Mouse (Mus musculus) erythroblast, adult 5-6 weeks (primary cell): ENCODE results near the gene Dlx1. TPM values are rescaled to one million over a fixed set of nuclear protein-coding genes. Genes with fewer than 3 reads are reported as not detected.

Experiments
- ATAC-seq: replicated peaks from 2 replicates; pipeline ENCODE4 v1.8.0; 2016; ENCODE audit warnings: moderate number of reproducible peaks, mild to moderate bottlenecking, moderate TSS enrichment, inconsistent platforms; ENCODE audit not compliant: poor library complexity, low FRiP score, severe bottlenecking
- total RNA-seq, 2 experiments: library from RNA; stranded (forward) in 1 of 2; stranded (reverse) in 1 of 2; fragments of 150-400 nt in 1 of 2; fragments of 200-764, 138-1000 nt in 1 of 2; gene quantifications; 2 replicates each; pipeline versions ENCODE4 v1.2.3 to v1.2.4; 2015 to 2017; ENCODE audit warnings: low replicate concordance in 2 of 2

The Dlx1 gene
- total RNA-seq, 2 experiments from 2014 or later: not detected

GRCm38 (mm10) chr2:71526595-71527322 lies 1.2 kb upstream of the Dlx1 start:
- ATAC-seq: no peak

- no peak for ATAC-seq
These were observed 445 bp upstream of the Dlx1 start for GRCm38 (mm10) chr2:71527323-71528013.

- no peak for ATAC-seq
These were observed 999 bp downstream of the Dlx1 start for GRCm38 (mm10) chr2:71528714-71529510.

- no peak for ATAC-seq
These were observed 1.8 kb downstream of the Dlx1 start for GRCm38 (mm10) chr2:71529511-71530351.

- ATAC-seq: no peak
These were observed 2.6 kb downstream of the Dlx1 start for GRCm38 (mm10) chr2:71530391-71531123.

- no peak for ATAC-seq
These were observed 3.2 kb downstream of the Dlx1 start for GRCm38 (mm10) chr2:71531124-71531590.

- no peak for ATAC-seq
These were observed 4.4 kb downstream of the Dlx1 start for GRCm38 (mm10) chr2:71531990-71532970.

GRCm38 (mm10) chr2:71533094-71533493 lies 5.2 kb downstream of the Dlx1 start:
- ATAC-seq: no peak

GRCm38 (mm10) chr2:71534242-71535052 lies 6.5 kb downstream of the Dlx1 start:
- no peak for ATAC-seq

- ATAC-seq: no peak
These were observed 12.9 kb downstream of the Dlx1 start for GRCm38 (mm10) chr2:71540611-71541417.

- ATAC-seq: no peak
These were observed 13.7 kb downstream of the Dlx1 start for GRCm38 (mm10) chr2:71541418-71542226.

GRCm38 (mm10) chr2:71542227-71542815 lies 14.4 kb downstream of the Dlx1 start:
- ATAC-seq: no peak

- ATAC-seq: no peak
These were observed 14.9 kb downstream of the Dlx1 start for GRCm38 (mm10) chr2:71542816-71543301.

GRCm38 (mm10) chr2:71543531-71543930 lies 15.6 kb downstream of the Dlx1 start:
- no peak for ATAC-seq

- no peak for ATAC-seq
These were observed 16.0 kb downstream of the Dlx1 start for GRCm38 (mm10) chr2:71543948-71544347.
